Mouse (Mus musculus) midbrain, embryonic 13.5 days (tissue): ENCODE results near the gene Serpinh1. TPM values are rescaled to one million over a fixed set of nuclear protein-coding genes. Genes with fewer than 3 reads are reported as not detected.

Experiments used
- ATAC-seq: fragments of 200-750 bp; cut with Nextera tagmentation; 2 replicates; pipeline ENCODE4 v1.8.0; 2017; ENCODE audit warnings: mild to moderate bottlenecking, moderate TSS enrichment, moderate library complexity
- H3K27ac ChIP-seq: fragments of 300-500 bp; sonication (generic); 2 replicates; pipeline ENCODE4 v1.5.1; 2015; ENCODE audit warnings: inconsistent platforms, mild to moderate bottlenecking, moderate library complexity
- H3K27me3 ChIP-seq: fragments of 300-500 bp; sonication (generic); 2 replicates; pipeline ENCODE4 v1.6.1; 2015; ENCODE audit warnings: mild to moderate bottlenecking, inconsistent platforms
- H3K36me3 ChIP-seq: fragments of 300-500 bp; sonication (generic); 2 replicates; pipeline ENCODE4 v1.6.1; 2015; ENCODE audit warnings: mild to moderate bottlenecking, inconsistent platforms
- H3K4me1 ChIP-seq: fragments of 300-500 bp; sonication (generic); replicated peaks from 2 replicates; pipeline ENCODE4 v1.6.1; 2015; ENCODE audit warnings: inconsistent platforms
- H3K4me2 ChIP-seq: fragments of 300-500 bp; sonication (generic); replicated peaks from 2 replicates; pipeline ENCODE4 v1.6.1; 2015; ENCODE audit warnings: moderate library complexity, mild to moderate bottlenecking, inconsistent platforms
- H3K4me3 ChIP-seq: fragments of 300-500 bp; sonication (generic); replicated peaks from 2 replicates; pipeline ENCODE4 v1.5.1; 2015; ENCODE audit warnings: mild to moderate bottlenecking, inconsistent platforms
- H3K9ac ChIP-seq: fragments of 300-500 bp; sonication (generic); replicated peaks from 2 replicates; pipeline ENCODE4 v1.6.1; 2015; ENCODE audit warnings: mild to moderate bottlenecking, inconsistent platforms
- H3K9me3 ChIP-seq: fragments of 300-500 bp; sonication (generic); 2 replicates; pipeline ENCODE4 v1.6.1; 2016; ENCODE audit warnings: mild to moderate bottlenecking, inconsistent platforms
- WGBS: fragments of 180-500 bp; shearing (Covaris S2); methylation state at CpG from one replicate; pipeline ENCODE4 v1.1.7; 2015; 5-methylcytosine and 5-hydroxymethylcytosine counted together
- polyA plus RNA-seq: library from polyadenylated mRNA; unstranded; fragments of >200 nt; fragmentation: Nextera tagmentation; extraction: Ambion mirVana; gene quantifications from 2 replicates; pipeline ENCODE4 v1.2.1, GENCODE M21; 2015

Gene Serpinh1
- polyA plus RNA-seq, 1 experiment from 2014 or later, result 284 TPM

DNA sequence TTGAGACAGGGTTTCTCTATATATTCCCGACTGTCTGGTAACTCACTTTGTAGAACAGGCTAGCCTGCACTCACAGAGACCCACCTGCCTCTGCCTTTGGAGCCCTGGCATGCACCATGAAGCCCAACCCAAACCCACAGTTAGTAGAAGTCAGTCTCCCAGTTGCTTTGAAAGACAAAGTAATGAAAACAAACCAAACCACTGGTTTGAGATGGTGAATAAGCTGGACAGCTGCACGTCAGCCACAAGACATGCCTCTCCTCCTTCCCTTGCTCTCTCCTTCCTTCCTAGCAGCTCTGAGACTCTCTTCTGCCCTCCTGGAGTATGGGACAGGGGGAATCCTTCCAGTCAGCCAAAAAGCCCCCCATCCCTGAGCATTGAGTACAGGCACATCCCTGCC, 9.1 kb upstream of the Serpinh1 start:
- Histone ChIP-seq H3K36me3 (no peaks in the 10 kb centered on the region), H3K4me2 (no peak overlapping the region), H3K27me3 (0 out of 2 replicates have a peak, but pooled peaks cover 3% of the 10 kb centered on the region), H3K4me3 (no peak overlapping the region), H3K9me3 (no peaks in the 10 kb centered on the region), H3K27ac (no peak overlapping the region), H3K4me1 (peaks cover 36% of the 10 kb centered on the region), H3K9ac (no peak overlapping the region)
- 92% methylated on average over 2 of the region's 2 CpGs for WGBS
- no peak for ATAC-seq

GRCm38 (mm10) chr7:99360803-99361414, 7.9 kb upstream of the Serpinh1 start:
- Histone ChIP-seq H3K27me3 (no peaks in the 10 kb centered on the region), H3K9me3 (no peaks in the 10 kb centered on the region), H3K9ac (peak overlapping the region; percentile 44; the same call in 1 of the 2 replicates), H3K4me2 (peak overlapping the region; percentile 23), H3K4me3 (no peak overlapping the region), H3K4me1 (peaks cover 49% of the 10 kb centered on the region), H3K36me3 (no peaks in the 10 kb centered on the region), H3K27ac (peak overlapping the region; percentile 97)
- ATAC-seq, result no peak
- 14% methylated on average over 8 of the region's 8 CpGs for WGBS

DNA sequence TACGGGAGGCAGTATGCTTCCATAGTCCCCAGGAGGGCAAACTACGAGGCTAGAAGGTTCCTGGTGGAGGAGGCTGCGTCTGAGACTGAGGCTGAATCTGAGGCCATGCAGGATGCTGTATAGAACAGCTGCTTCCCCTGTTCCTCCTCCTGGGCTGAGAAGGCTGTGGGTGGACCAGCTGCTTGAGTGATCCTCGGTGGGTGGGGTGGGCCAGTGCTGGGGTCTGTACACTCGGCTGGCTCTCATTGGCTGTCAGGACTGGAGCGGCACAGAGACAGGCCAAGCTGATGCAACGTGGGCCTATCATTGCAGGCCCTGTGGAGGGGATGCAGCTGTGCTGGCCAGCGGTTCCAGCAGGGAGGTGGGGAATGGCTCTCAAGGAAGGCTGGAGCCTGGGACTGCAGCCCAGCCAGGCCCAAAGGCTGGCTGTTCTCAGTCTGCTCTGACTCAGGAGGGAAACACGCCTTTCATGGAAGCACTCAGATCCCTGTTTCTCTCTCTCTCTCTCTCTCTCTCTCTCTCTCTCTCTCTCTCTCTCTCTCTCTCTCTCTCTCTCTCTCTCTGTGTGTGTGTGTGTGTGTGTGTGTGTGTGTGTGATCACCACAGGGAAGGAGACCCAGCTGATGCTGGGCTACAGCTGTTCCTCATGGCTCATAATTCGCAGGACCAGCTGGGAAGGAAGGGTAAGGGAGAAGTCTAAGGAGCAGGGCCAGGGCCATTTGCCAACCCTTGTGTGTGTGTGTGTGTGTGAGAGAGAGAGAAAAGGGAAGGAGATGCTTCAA, 7.2 kb upstream of the Serpinh1 start:
- H3K27ac ChIP-seq, result peak overlapping the region; percentile 97
- no peaks in the 10 kb centered on the region for H3K27me3 ChIP-seq
- no peaks in the 10 kb centered on the region for H3K9me3 ChIP-seq
- H3K4me3 ChIP-seq, result no peak overlapping the region
- H3K4me2 ChIP-seq, result peak overlapping the region; percentile 23
- 4% methylated on average over 10 of the region's 10 CpGs for WGBS
- no peaks in the 10 kb centered on the region for H3K36me3 ChIP-seq
- H3K4me1 ChIP-seq, result peaks cover 56% of the 10 kb centered on the region
- ATAC-seq, result peak; percentile 99
- H3K9ac ChIP-seq, result peak overlapping the region; percentile 52

DNA sequence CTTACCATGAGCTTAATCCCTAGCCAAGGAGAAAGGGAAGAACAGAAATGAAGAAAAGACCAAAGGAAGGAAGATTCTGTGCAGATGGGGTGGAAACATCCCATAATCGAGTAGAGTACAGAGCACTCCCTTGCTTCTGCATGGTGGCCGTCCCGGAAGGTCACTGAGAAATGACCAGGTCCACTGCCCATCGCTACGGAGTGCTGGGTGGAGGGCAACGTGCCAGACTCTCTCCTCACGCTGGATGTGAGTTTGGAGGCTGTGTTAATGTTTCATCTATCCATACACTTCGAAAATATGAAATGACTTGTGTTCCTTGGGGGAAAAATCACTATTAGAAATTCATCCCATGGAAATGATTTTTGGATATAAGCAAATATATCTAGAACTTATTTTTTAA, 5.3 kb upstream of the Serpinh1 start:
- no peaks in the 10 kb centered on the region for H3K36me3 ChIP-seq
- H3K9ac ChIP-seq, result no peak overlapping the region
- H3K4me1 ChIP-seq, result peaks cover 58% of the 10 kb centered on the region
- no peak for ATAC-seq
- H3K4me3 ChIP-seq, result no peak overlapping the region
- 90% methylated on average over 8 of the region's 8 CpGs for WGBS
- no peak overlapping the region for H3K27ac ChIP-seq
- no peaks in the 10 kb centered on the region for H3K27me3 ChIP-seq
- H3K4me2 ChIP-seq, result no peak overlapping the region
- no peaks in the 10 kb centered on the region for H3K9me3 ChIP-seq

DNA sequence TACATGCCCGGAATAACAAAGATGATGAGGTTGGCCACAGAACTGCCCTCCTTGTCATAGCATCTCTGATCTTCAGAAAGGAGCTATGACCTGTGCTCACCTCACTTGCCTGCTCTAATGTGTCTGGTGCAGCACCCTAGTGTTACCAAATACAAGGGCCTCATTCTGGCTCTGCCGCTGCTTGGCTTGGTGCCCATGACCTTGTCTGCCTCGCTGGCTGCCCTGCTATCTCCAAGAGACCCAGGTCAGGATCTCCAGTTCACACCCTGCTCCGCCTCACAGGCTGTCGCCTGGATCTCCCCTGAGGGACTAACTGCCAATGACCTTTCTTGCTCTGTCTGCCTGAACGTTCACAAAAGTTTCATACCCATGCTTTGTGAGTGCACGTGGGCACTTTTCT, 4.2 kb upstream of the Serpinh1 start:
- peaks cover 70% of the 10 kb centered on the region for H3K4me1 ChIP-seq
- no peak overlapping the region for H3K4me2 ChIP-seq
- no peaks in the 10 kb centered on the region for H3K27me3 ChIP-seq
- H3K4me3 ChIP-seq, result no peak overlapping the region
- no peak for ATAC-seq
- peak overlapping the region; percentile 81; the same call in 1 of the 2 replicates for H3K27ac ChIP-seq
- no peaks in the 10 kb centered on the region for H3K36me3 ChIP-seq
- 0 out of 2 replicates have a peak overlapping the region, but pooled peaks have one; percentile 23 for H3K9ac ChIP-seq
- no peaks in the 10 kb centered on the region for H3K9me3 ChIP-seq
- 71% methylated on average over 7 of the region's 7 CpGs for WGBS

DNA sequence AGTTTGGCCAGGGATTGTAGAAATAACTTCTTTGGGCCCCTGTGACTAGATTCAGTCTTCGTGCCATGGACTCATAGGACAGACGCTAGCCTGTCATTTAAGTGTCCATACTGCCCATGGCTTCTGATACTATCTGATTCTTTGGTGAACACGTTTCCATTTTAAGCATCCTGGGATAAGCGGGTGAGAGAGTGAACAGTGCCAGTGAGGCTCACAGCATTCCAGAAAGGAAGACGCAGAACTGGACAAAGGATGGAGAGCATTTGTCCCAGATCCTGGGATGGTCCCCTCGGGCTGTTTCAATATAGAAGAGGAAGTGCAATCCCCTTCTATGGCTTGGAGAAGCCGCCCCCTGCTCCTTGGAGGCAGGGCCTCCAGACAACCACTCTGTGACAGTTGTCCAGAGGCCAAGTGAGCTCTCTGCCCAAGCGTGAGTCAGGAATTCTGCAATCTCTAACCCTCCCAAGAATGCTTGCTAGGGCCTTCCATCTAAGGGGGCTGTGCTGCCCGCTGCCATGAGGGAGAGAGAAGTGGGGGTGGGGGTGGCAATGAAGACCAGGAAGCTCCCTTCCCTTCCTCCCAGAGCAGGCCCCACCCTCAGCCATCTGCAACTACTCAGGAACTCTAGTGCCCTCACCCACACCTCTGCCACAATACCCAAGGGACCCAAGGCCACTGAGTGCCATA, 3.3 kb upstream of the Serpinh1 start:
- 37% methylated on average over 9 of the region's 9 CpGs for WGBS
- Histone ChIP-seq H3K9me3 (no peaks in the 10 kb centered on the region), H3K36me3 (no peaks in the 10 kb centered on the region), H3K4me1 (peaks cover 76% of the 10 kb centered on the region), H3K4me3 (no peak overlapping the region), H3K4me2 (peak overlapping the region; percentile 36), H3K9ac (peak overlapping the region; percentile 29; the same call in 1 of the 2 replicates), H3K27me3 (no peaks in the 10 kb centered on the region), H3K27ac (peak overlapping the region; percentile 81)
- no peak for ATAC-seq

- H3K9me3 ChIP-seq, result no peaks in the 10 kb centered on the region
- no peak overlapping the region for H3K4me3 ChIP-seq
- H3K36me3 ChIP-seq, result no peaks in the 10 kb centered on the region
- peak overlapping the region; percentile 81 for H3K27ac ChIP-seq
- WGBS, result 6% methylated on average over 7 of the region's 7 CpGs
- peak overlapping the region; percentile 29; the same call in 1 of the 2 replicates for H3K9ac ChIP-seq
- H3K27me3 ChIP-seq, result no peaks in the 10 kb centered on the region
- peak overlapping the region; percentile 36 for H3K4me2 ChIP-seq
- no peak for ATAC-seq
- peaks cover 76% of the 10 kb centered on the region for H3K4me1 ChIP-seq
These were observed 2.7 kb upstream of the Serpinh1 start for GRCm38 (mm10) chr7:99355731-99356131.

- Histone ChIP-seq H3K9me3 (no peaks in the 10 kb centered on the region), H3K27me3 (no peaks in the 10 kb centered on the region), H3K9ac (peak overlapping the region; percentile 68), H3K36me3 (peaks cover 20% of the 10 kb centered on the region), H3K4me3 (peak overlapping the region; percentile 45), H3K27ac (peak overlapping the region; percentile 90), H3K4me1 (peaks cover 70% of the 10 kb centered on the region), H3K4me2 (peak overlapping the region; percentile 69)
- ATAC-seq, result peak; percentile 34
- WGBS, result 2% methylated on average over 18 of the region's 18 CpGs
These were observed 1.1 kb downstream of the Serpinh1 start for GRCm38 (mm10) chr7:99351802-99352517.

- no peak for ATAC-seq
These were observed 1.8 kb downstream of the Serpinh1 start for GRCm38 (mm10) chr7:99351104-99351801.

GRCm38 (mm10) chr7:99349782-99350720, 3.0 kb downstream of the Serpinh1 start:
- 72% methylated on average over 9 of the region's 9 CpGs for WGBS
- Histone ChIP-seq H3K27ac (no peak overlapping the region), H3K4me3 (no peak overlapping the region), H3K36me3 (peaks cover 37% of the 10 kb centered on the region), H3K9ac (no peak overlapping the region), H3K4me1 (peaks cover 50% of the 10 kb centered on the region), H3K4me2 (peak overlapping the region; percentile 69), H3K9me3 (no peaks in the 10 kb centered on the region), H3K27me3 (no peaks in the 10 kb centered on the region)
- no peak for ATAC-seq

More at GRCm38 (mm10) chr7:99351104-99351801, 1.8 kb downstream of the Serpinh1 start:
- peaks cover 62% of the 10 kb centered on the region for H3K4me1 ChIP-seq
- WGBS, result 4% methylated on average over 12 of the region's 12 CpGs
- H3K27ac ChIP-seq, result peak overlapping the region; percentile 90
- H3K27me3 ChIP-seq, result no peaks in the 10 kb centered on the region
- H3K4me3 ChIP-seq, result peak overlapping the region; percentile 45
- H3K9me3 ChIP-seq, result no peaks in the 10 kb centered on the region
- H3K4me2 ChIP-seq, result peak overlapping the region; percentile 69
- peaks cover 27% of the 10 kb centered on the region for H3K36me3 ChIP-seq
- peak overlapping the region; percentile 68 for H3K9ac ChIP-seq
